Mouse (Mus musculus): ENCODE measurements around the gene Tsr3. TPM values are rescaled to one million over a fixed set of nuclear protein-coding genes. Genes with fewer than 3 reads are reported as not detected.
A peak's percentile ranks its signal among the peaks of the same experiment; 100 is the strongest.

The Tsr3 gene
- 43.4 and 43.6 TPM in 2 replicates for polyA plus RNA-seq (2015; fragmentation: Nextera tagmentation; extraction: Ambion mirVana)

DNA sequence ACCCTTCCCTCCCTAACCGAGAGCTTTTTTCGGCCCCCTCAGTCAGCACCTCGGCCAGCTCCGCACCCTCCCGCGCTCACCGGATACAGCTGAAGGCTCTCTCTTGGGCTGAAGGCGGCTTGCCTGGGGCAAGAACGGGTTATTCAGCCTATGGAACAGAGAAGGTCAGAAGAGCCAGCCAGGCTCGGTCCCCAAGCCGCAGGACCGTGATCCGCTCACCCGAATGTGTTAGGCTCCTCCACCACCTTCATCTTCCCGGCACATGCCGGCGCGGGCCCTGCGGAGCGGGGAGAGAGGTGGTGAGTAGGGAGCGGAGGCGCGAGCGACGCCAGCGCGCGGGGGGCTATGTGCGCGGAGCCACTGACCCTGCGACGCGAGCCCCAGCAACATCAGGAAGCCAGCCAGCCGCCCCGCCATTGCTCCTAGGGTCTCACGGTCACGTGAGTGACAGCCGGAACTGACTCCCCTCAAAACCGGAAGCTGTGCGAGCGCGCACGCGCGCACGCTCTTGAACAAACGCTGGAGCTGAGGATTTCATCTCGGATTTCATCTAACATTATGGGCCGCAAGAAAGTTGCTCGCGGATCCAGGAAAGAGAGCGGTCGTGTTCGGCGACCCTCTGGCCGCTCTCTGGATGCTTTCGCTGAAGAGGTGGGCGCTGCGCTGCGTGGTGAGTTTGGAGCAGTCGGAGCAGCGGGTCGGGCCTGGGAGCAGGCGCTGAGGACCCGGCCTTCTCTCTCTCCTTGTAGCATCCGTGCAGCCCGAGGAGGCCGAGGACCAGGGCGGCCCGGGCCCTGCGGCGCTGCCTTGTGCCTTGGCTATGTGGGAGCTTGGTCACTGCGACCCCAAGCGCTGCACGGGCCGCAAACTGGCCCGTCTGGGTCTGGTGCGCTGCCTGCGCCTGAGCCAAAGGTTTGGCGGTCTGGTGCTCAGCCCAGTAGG is at the start of gene Tsr3, which contains the start of gene Gnptg:
Gene Tsr3, plus strand, starts transcription at position 476 of the 942 bp plus-strand sequence.
Gene Gnptg, minus strand, starts transcription at position 430 of the 942 bp plus-strand sequence.
- Histone ChIP-seq H3K27ac (ENCODE audit: low read length) (peak within 1 kb of the TSS; percentile 76), H3K27me3 (ENCODE audit: control insufficient read depth, insufficient read depth, low read depth, low read length) (no peaks in the 10 kb centered on the region), H3K9ac (ENCODE audit: low read length) (peak within 1 kb of the TSS; percentile 98), H3K4me1 (replicated peaks; ENCODE audit: control insufficient read depth, insufficient read depth, low read length) (peaks cover 12% of the 10 kb centered on the region), H3K4me2 (ENCODE audit: low read depth, low read length) (peak within 1 kb of the TSS; percentile 93), H3K9me3 (ENCODE audit: control insufficient read depth, low read length) (no peaks in the 10 kb centered on the region), H3K4me3 (ENCODE audit: low read length) (peak within 1 kb of the TSS; percentile 82), H3K36me3 (ENCODE audit: control insufficient read depth, insufficient read depth, low read length) (peaks cover 21% of the 10 kb centered on the region)
- ATAC-seq (ENCODE audit: low read depth) = peak; percentile 93
- under 1% methylated on average over 76 of the region's 80 CpGs for WGBS

DNA sequence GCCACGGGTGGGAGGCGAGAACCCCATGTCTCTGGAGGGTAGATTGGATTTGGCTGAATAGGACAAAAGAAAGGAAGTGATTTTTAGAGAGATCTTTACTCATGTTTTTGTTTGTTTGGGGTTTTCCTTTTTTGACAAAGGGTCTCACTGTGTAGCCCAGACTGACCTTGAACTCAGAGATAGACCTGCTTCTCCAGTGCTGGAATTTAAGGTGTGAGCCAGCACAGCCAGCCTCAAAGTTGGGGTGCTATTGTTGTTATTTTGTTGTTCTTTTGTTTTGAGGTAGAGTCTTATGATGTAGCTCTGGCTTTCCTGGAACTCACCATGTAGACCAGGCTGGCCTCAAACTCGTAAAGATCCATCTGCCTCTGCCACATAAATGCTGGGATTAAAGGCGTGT is 37.6 kb upstream of the Tsr3 start:
- Histone ChIP-seq H3K4me1 (replicated peaks; ENCODE audit: control insufficient read depth, insufficient read depth, low read length) (no peaks in the 10 kb centered on the region), H3K9me3 (ENCODE audit: control insufficient read depth, low read length) (no peaks in the 10 kb centered on the region), H3K27ac (ENCODE audit: low read length) (no peak overlapping the region), H3K4me2 (ENCODE audit: low read depth, low read length) (no peak overlapping the region), H3K4me3 (ENCODE audit: low read length) (no peak overlapping the region), H3K27me3 (ENCODE audit: control insufficient read depth, insufficient read depth, low read depth, low read length) (no peaks in the 10 kb centered on the region), H3K9ac (ENCODE audit: low read length) (no peak overlapping the region), H3K36me3 (ENCODE audit: control insufficient read depth, insufficient read depth, low read length) (peaks cover 37% of the 10 kb centered on the region)
- ATAC-seq (ENCODE audit: low read depth) = no peak
- WGBS = 94% methylated on average over 4 of the region's 4 CpGs

DNA sequence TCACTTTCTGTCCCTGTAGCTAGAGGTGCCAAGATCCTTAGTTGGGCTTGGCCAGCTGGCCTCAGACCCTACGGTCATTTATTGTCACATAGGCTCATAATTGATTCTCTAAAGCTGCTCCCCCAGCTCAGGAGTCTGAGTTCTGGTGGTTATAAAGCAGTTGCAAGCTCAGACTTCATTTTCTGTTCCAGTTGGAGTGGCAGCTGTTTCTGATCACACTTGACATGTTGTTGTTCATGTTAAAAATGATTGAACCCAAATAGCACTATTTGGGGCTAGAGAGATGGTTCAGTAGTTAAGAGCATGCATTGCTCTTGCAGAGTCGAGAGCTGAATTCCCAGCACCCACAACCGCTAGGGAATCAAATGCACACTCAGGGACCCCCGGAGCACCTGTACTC is 30.0 kb upstream of the Tsr3 start:
- Histone ChIP-seq H3K4me3 (ENCODE audit: low read length) (no peak overlapping the region), H3K9ac (ENCODE audit: low read length) (no peak overlapping the region), H3K4me2 (ENCODE audit: low read depth, low read length) (no peak overlapping the region), H3K27ac (ENCODE audit: low read length) (no peak overlapping the region), H3K4me1 (replicated peaks; ENCODE audit: control insufficient read depth, insufficient read depth, low read length) (no peaks in the 10 kb centered on the region), H3K27me3 (ENCODE audit: control insufficient read depth, insufficient read depth, low read depth, low read length) (no peaks in the 10 kb centered on the region), H3K36me3 (ENCODE audit: control insufficient read depth, insufficient read depth, low read length) (peaks cover 33% of the 10 kb centered on the region), H3K9me3 (ENCODE audit: control insufficient read depth, low read length) (no peaks in the 10 kb centered on the region)
- no peak for ATAC-seq (ENCODE audit: low read depth)
- 89% methylated on average over 4 of the region's 4 CpGs for WGBS

DNA sequence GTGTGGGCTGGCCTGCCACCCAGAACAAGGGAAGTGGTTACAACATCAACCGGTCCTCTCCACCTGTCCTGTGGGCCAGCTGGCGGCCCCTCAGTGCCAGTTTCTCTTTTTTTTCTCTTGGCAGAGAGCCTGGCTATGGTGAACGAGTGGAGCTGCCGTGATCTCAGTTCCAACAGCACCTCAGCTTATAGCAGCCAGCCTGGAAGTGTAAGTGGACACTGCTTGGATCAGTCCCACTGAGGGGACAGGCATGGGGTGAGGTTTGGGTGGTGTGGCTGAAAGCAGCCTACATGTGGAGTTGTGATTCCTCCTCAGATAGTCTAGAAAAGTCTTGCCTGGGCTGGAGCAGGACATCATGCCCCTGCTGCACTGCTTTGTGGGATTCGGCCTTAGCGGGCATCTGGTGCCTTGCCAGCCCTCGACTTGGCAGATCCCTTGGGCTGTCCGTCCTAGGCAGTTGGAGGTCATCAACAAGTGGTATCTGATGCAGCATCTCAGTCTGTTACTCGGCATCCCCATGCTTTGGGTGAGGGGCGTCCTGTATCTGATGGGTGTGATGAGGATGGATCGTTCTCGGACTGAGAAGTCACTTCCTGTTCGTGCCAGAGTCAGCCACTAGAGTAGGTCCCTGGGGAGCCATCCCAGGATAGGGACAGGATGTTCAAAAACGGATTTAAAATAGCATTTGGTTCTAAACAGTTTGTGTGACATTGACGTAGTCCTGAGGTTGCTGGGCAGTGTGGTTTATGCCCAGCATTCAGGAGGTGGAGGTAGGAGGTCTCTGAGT is 29.1 kb upstream of the Tsr3 start:
- WGBS = 74% methylated on average over 15 of the region's 15 CpGs
- Histone ChIP-seq H3K27ac (ENCODE audit: low read length) (no peak overlapping the region), H3K4me1 (replicated peaks; ENCODE audit: control insufficient read depth, insufficient read depth, low read length) (no peaks in the 10 kb centered on the region), H3K4me3 (ENCODE audit: low read length) (no peak overlapping the region), H3K9me3 (ENCODE audit: control insufficient read depth, low read length) (no peaks in the 10 kb centered on the region), H3K27me3 (ENCODE audit: control insufficient read depth, insufficient read depth, low read depth, low read length) (no peaks in the 10 kb centered on the region), H3K4me2 (ENCODE audit: low read depth, low read length) (no peak overlapping the region), H3K9ac (ENCODE audit: low read length) (no peak overlapping the region), H3K36me3 (ENCODE audit: control insufficient read depth, insufficient read depth, low read length) (peaks cover 28% of the 10 kb centered on the region)
- ATAC-seq (ENCODE audit: low read depth) = peak; percentile 26; the same call in 1 of the 2 replicates

DNA sequence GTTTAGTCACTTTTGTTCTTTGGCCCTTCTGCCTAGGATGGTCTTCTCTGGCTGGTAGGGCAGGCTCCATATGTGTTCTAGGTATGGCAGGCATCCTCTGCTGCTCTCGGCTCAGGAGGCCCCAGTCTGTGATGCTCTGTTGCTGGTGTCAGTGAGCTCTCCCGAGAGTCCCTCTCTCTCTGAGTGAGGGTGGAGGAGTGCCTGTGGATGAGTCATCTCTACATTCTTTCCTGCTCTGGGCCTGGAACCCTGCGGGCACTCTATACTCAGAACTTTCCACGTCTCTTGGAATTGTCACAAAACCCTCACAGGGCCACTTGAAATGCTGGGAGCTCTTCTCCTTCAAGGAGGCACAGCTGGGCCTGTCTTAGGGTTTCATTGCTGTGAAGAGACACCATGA is 28.3 kb upstream of the Tsr3 start:
- WGBS = 81% methylated on average over 4 of the region's 4 CpGs

DNA sequence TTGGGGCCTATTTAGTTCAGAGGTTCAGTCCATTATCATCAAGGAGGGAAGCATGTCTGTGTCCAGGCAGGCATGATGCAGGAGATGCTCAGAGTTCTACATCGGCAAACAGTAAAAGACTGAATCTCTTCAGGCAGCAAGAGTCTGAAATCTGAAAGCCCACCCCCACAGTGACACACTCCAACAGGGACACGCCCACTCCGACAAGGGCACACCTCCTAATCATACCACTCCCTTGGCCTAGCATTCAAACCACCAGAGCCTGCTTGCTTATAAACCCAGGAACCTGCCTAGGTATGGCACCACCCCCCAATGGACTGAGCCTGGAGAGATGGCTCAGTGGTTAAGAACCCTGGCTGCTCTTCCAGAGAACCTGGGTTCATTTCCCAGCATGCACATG is 24.5 kb upstream of the Tsr3 start:
- Histone ChIP-seq H3K27ac (ENCODE audit: low read length) (no peak overlapping the region), H3K9ac (ENCODE audit: low read length) (no peak overlapping the region), H3K4me1 (replicated peaks; ENCODE audit: control insufficient read depth, insufficient read depth, low read length) (no peaks in the 10 kb centered on the region), H3K36me3 (ENCODE audit: control insufficient read depth, insufficient read depth, low read length) (peaks cover 6% of the 10 kb centered on the region), H3K27me3 (ENCODE audit: control insufficient read depth, insufficient read depth, low read depth, low read length) (no peaks in the 10 kb centered on the region), H3K4me3 (ENCODE audit: low read length) (no peak overlapping the region), H3K4me2 (ENCODE audit: low read depth, low read length) (no peak overlapping the region), H3K9me3 (ENCODE audit: control insufficient read depth, low read length) (no peaks in the 10 kb centered on the region)
- ATAC-seq (ENCODE audit: low read depth) = no peak
- WGBS = 81% methylated on average over 3 of the region's 3 CpGs

More for the DNA sequence above, 28.3 kb upstream of the Tsr3 start:
- H3K27me3 ChIP-seq (ENCODE audit: control insufficient read depth, insufficient read depth, low read depth, low read length) = no peaks in the 10 kb centered on the region
- H3K36me3 ChIP-seq (ENCODE audit: control insufficient read depth, insufficient read depth, low read length) = peaks cover 27% of the 10 kb centered on the region
- H3K27ac ChIP-seq (ENCODE audit: low read length) = no peak overlapping the region
- no peak overlapping the region for H3K4me2 ChIP-seq (ENCODE audit: low read depth, low read length)
- no peak for ATAC-seq (ENCODE audit: low read depth)
- H3K9me3 ChIP-seq (ENCODE audit: control insufficient read depth, low read length) = no peaks in the 10 kb centered on the region
- H3K4me1 ChIP-seq (replicated peaks; ENCODE audit: control insufficient read depth, insufficient read depth, low read length) = no peaks in the 10 kb centered on the region
- no peak overlapping the region for H3K4me3 ChIP-seq (ENCODE audit: low read length)
- H3K9ac ChIP-seq (ENCODE audit: low read length) = no peak overlapping the region

DNA sequence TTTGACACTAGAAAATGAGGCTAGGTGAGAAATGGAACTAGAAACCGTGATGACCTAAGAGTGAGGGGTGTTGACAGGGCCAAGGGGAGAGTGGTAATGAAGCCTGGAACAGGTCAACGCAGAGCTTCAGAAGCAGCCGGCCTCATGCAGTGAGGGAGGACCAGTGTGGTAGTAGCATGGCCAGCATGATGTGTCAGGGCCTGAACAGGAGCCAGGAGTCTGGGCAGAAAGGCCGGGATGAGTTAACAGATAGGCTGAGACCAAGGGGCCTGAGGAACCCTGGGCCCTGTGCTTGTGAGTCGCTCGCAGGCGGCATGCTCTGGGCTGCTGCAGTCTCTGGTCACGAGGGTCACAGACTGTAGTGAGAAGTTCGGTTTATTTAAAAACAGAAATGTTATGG is 21.0 kb upstream of the Tsr3 start:
- Histone ChIP-seq H3K4me1 (replicated peaks; ENCODE audit: control insufficient read depth, insufficient read depth, low read length) (peaks cover 8% of the 10 kb centered on the region; the same call in 1 of the 2 replicates), H3K36me3 (ENCODE audit: control insufficient read depth, insufficient read depth, low read length) (peaks cover 5% of the 10 kb centered on the region), H3K27me3 (ENCODE audit: control insufficient read depth, insufficient read depth, low read depth, low read length) (no peaks in the 10 kb centered on the region), H3K9ac (ENCODE audit: low read length) (no peak overlapping the region), H3K4me3 (ENCODE audit: low read length) (no peak overlapping the region), H3K9me3 (ENCODE audit: control insufficient read depth, low read length) (no peaks in the 10 kb centered on the region), H3K4me2 (ENCODE audit: low read depth, low read length) (no peak overlapping the region), H3K27ac (ENCODE audit: low read length) (no peak overlapping the region)
- 91% methylated on average over 9 of the region's 9 CpGs for WGBS
- ATAC-seq (ENCODE audit: low read depth) = no peak

DNA sequence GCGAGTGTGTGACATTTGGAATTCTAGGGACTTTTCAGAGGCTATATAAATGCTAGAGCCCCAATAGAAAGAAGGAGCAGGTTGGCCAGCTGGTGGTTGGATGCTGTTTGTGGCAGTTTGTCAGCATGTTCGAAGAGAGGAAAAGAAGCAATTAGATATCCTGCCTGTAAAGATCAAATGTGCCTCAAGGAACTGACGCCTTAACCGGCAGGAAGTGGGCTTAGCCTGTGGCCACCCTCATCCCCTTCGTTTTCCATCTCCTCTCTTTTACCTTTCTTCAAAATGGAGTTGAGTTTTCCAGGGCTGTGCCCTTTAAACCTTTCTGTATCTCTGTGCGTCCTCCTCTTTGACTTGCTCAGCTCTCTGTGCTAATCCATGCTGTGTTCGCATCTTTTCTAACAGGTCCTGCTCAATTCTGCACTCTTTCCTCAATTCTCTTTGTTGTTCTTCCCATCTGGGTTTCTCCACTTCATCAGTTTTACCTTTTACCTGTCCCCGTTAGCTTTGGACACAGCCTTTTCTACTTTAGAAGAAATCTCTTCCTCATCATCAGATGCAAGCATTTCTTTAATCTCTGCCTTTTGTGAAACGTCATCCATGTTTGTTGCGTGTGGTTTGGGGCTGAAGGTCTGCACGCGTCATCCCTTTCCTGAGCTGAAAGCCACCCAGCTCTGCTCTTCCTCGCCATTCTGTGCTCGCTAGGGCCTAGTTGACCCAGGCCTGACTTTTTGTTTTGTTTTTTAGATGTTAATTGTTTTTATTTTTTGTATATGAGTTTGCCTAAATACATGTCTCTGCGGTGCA is 20.3 kb upstream of the Tsr3 start:
- no peak overlapping the region for H3K4me3 ChIP-seq (ENCODE audit: low read length)
- WGBS = 89% methylated on average over 15 of the region's 15 CpGs
- H3K36me3 ChIP-seq (ENCODE audit: control insufficient read depth, insufficient read depth, low read length) = peaks cover 5% of the 10 kb centered on the region
- no peak overlapping the region for H3K9ac ChIP-seq (ENCODE audit: low read length)
- H3K27ac ChIP-seq (ENCODE audit: low read length) = no peak overlapping the region
- no peaks in the 10 kb centered on the region for H3K9me3 ChIP-seq (ENCODE audit: control insufficient read depth, low read length)
- no peaks in the 10 kb centered on the region for H3K27me3 ChIP-seq (ENCODE audit: control insufficient read depth, insufficient read depth, low read depth, low read length)
- ATAC-seq (ENCODE audit: low read depth) = no peak
- no peak overlapping the region for H3K4me2 ChIP-seq (ENCODE audit: low read depth, low read length)
- peaks cover 8% of the 10 kb centered on the region; the same call in 1 of the 2 replicates for H3K4me1 ChIP-seq (replicated peaks; ENCODE audit: control insufficient read depth, insufficient read depth, low read length)
